Mouse (Mus musculus): ENCODE measurements around the gene Astl.
"Not testable (repeated sequence)": the region's sequence is repeated elsewhere in the genome, so short reads cannot be mapped to it uniquely, and the experiment has no call there.

The Astl gene

GRCm38 (mm10) chr2:127338416-127338815 is at the start of gene Astl:
TSS of gene Astl (plus strand) at chr2:127338639.
- DNase-seq (ENCODE audit: low read depth, low spot score): no peak

- DNase-seq (ENCODE audit: low read depth, low spot score): no peak
Observed at GRCm38 (mm10) chr2:127292250-127292649, 46.2 kb upstream of the Astl start.

GRCm38 (mm10) chr2:127297001-127297805 is 41.2 kb upstream of the Astl start:
- DNase-seq (ENCODE audit: low read depth, low spot score): no peak

- peak; percentile 50 for DNase-seq (ENCODE audit: low read depth, low spot score)
Observed at GRCm38 (mm10) chr2:127298056-127298455, 40.4 kb upstream of the Astl start.

- DNase-seq (ENCODE audit: low read depth, low spot score): peak; percentile 59
Observed at GRCm38 (mm10) chr2:127300701-127301100, 37.7 kb upstream of the Astl start.

- no peak for DNase-seq (ENCODE audit: low read depth, low spot score)
Observed at GRCm38 (mm10) chr2:127301883-127302282, 36.6 kb upstream of the Astl start.

- DNase-seq (ENCODE audit: low read depth, low spot score): not testable (repeated sequence)
Observed at GRCm38 (mm10) chr2:127304192-127304591, 34.2 kb upstream of the Astl start.

GRCm38 (mm10) chr2:127304609-127305210 is 33.7 kb upstream of the Astl start:
- DNase-seq (ENCODE audit: low read depth, low spot score): no peak

- no peak for DNase-seq (ENCODE audit: low read depth, low spot score)
Observed at GRCm38 (mm10) chr2:127306123-127306522, 32.3 kb upstream of the Astl start.

- no peak for DNase-seq (ENCODE audit: low read depth, low spot score)
Observed at GRCm38 (mm10) chr2:127307179-127307578, 31.3 kb upstream of the Astl start.

GRCm38 (mm10) chr2:127308660-127309059 is 29.8 kb upstream of the Astl start:
- peak; percentile 27 for DNase-seq (ENCODE audit: low read depth, low spot score)

- no peak for DNase-seq (ENCODE audit: low read depth, low spot score)
Observed at GRCm38 (mm10) chr2:127310246-127310645, 28.2 kb upstream of the Astl start.

- no peak for DNase-seq (ENCODE audit: low read depth, low spot score)
Observed at GRCm38 (mm10) chr2:127310685-127311084, 27.8 kb upstream of the Astl start.

- DNase-seq (ENCODE audit: low read depth, low spot score): no peak
Observed at GRCm38 (mm10) chr2:127311193-127311592, 27.2 kb upstream of the Astl start.

GRCm38 (mm10) chr2:127312801-127313200 is 25.6 kb upstream of the Astl start:
- no peak for DNase-seq (ENCODE audit: low read depth, low spot score)

- DNase-seq (ENCODE audit: low read depth, low spot score): peak; percentile 32
Observed at GRCm38 (mm10) chr2:127313878-127314277, 24.6 kb upstream of the Astl start.

- no peak for DNase-seq (ENCODE audit: low read depth, low spot score)
Observed at GRCm38 (mm10) chr2:127314467-127315154, 23.8 kb upstream of the Astl start.

- no peak for DNase-seq (ENCODE audit: low read depth, low spot score)
Observed at GRCm38 (mm10) chr2:127315155-127315470, 23.3 kb upstream of the Astl start.

- no peak for DNase-seq (ENCODE audit: low read depth, low spot score)
Observed at GRCm38 (mm10) chr2:127316431-127316830, 22.0 kb upstream of the Astl start.

GRCm38 (mm10) chr2:127318136-127318535 is 20.3 kb upstream of the Astl start:
- DNase-seq (ENCODE audit: low read depth, low spot score): no peak

- DNase-seq (ENCODE audit: low read depth, low spot score): no peak
Observed at GRCm38 (mm10) chr2:127319071-127319470, 19.4 kb upstream of the Astl start.

GRCm38 (mm10) chr2:127322671-127323285 is 15.7 kb upstream of the Astl start:
- no peak for DNase-seq (ENCODE audit: low read depth, low spot score)
